Mouse (Mus musculus) cerebellum, adult (tissue): ENCODE results near the gene Olfr1284.
"Not testable (repeated sequence)": the region's sequence is repeated elsewhere in the genome, so short reads cannot be mapped to it uniquely, and the experiment has no call there.

Source experiments
- ATAC-seq: cut with Nextera tagmentation; 2 replicates; pipeline ENCODE4 v1.9.2; 2017; ENCODE audit warnings: mild to moderate bottlenecking, moderate library complexity, mixed read lengths; ENCODE audit not compliant: insufficient number of reproducible peaks, low FRiP score, low TSS enrichment

Gene Olfr1284

DNA sequence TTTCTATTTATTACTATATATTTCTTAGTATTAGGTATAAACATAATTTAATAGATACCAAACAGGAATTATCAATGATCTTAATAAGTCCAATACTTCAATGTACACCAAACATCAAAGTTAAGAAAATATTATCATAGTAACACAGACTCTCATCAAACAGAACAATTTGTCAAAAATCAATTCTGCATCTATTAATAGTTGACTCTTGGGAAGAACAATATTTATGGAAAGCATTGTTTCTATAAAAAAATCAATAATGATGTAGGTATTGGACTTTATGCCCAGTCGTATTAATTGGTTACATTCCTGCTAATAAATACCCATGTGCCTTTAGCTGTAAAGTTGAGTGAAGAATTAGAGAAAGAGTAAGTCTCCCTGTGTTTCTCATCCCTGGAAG lies at the start of gene Olfr1284:
Gene Olfr1284 (plus strand): TSS at position 301 of the 400 bp plus-strand sequence.
- no peak for ATAC-seq

DNA sequence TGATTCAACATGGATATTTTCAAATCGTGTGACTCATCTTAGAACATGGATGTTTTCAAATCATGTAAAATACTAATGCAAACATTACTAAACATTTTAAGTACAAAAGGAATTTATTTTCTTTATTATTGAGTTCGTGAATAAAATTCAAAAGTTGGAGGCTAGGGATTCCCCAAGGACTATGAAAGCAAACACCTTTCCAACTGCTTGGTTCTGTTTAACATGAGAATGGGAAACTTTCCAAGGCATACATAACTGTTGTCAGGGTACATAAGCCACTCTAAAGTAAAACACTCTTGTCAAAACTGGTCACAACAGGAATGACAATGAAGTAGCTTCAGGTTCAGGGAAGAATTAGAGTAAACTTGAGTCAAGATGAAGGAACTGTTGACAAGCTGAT lies 49.1 kb upstream of the Olfr1284 start, which contains the start of gene Olfr1281:
Gene Olfr1281 (plus strand): TSS at position 301 of the 400 bp plus-strand sequence.
- no peak for ATAC-seq

DNA sequence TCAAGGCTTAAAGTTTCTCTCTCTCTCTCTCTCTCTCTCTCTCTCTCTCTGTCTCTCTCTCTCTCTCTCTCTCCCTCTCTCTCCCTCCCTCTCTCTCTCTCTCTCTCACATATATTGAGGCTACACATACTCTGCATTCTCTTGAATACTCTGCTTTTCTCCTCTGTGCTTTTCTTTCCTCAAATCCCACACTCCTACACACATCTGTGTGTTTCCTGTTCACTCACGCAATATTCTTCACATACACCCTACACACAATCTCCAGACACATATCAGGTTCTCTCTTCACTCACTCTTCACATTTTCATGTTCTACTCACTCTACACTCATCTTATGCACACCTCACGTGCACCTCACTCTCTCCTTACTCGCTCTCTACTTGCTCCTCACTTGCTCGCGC lies 41.6 kb upstream of the Olfr1284 start:
- ATAC-seq, result not testable (repeated sequence)

DNA sequence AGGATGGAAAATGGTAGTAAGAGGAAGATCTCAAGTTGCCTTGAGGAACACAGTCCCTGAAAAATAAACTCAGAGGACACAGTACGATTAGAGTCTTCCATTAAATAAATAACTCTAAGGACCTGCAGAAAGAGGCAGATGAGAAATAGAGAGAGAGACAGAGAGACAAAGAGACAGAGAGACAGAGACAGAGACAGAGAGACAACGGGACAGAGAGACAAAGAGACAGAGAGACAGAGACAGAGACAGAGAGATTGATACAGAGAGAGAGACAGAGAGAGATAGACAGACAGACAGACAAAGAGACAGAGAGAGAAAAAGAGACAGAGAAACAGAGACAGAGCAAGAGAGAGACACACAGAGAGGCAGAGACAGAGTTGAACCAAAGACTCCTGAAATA lies 39.3 kb upstream of the Olfr1284 start, which contains the start of gene Olfr1282:
Gene Olfr1282 (minus strand): TSS at position 101 of the 400 bp plus-strand sequence.
- no peak for ATAC-seq

DNA sequence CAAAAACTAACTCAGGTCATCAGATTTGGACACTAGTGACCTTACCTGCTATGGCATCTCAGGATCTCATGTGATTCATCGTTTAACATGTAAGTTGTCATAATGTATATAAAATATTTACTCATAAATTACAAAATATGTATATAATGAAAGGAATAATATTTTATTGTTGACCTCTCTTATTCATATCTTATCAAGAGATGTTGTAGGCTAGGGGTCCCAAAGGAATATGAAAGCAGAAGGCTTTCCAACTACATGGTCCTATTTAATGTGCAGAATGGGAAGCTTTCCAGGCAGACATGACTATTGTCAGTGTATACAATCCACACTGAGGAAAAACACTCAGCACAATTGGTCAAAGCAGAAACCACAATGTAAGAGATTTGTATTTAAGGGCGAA lies 8.8 kb upstream of the Olfr1284 start, which contains the start of gene Olfr1283:
Gene Olfr1283 (plus strand): TSS at position 301 of the 400 bp plus-strand sequence.
- no peak for ATAC-seq

DNA sequence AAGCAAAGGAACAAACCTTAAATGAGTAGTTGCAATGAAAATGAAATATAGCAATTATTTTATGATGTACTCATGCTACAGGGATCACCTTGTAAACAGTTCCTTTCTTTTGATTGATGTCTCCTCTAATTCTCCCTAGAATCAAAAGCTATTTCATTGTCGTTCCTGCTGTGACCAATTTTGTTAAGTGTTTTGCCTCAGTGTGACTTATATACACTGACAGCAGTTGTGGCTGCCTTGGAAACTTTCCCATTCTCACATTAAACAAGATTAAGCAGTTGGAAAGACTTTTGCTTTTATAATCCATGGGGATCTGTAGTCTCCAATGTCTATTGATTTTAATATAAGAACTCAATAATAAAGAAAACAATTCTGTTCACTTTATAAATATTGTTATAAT lies 47.6 kb downstream of the Olfr1284 start, which contains the start of gene Olfr1286:
Gene Olfr1286 (minus strand): TSS at position 185 of the 400 bp plus-strand sequence.
- no peak for ATAC-seq
